Mouse (Mus musculus): ENCODE data around the gene Frrs1l. TPM values are rescaled to one million over a fixed set of nuclear protein-coding genes. Genes with fewer than 3 reads are reported as not detected.

The Frrs1l gene
- polyA plus RNA-seq, 1 experiment from 2014 or later, result 0.92 TPM

GRCm38 (mm10) chr4:56935327-56935726 lies 54.9 kb downstream of the Frrs1l start:
- Histone ChIP-seq H3K9me3 (no peaks in the 10 kb centered on the region), H3K4me2 (replicated peaks) (no peak overlapping the region), H3K36me3 (peaks cover 3% of the 10 kb centered on the region; the same call in 1 of the 2 replicates), H3K27me3 (replicated peaks) (no peaks in the 10 kb centered on the region), H3K9ac (no peak overlapping the region), H3K27ac (no peak overlapping the region), H3K4me3 (replicated peaks) (no peak overlapping the region), H3K4me1 (replicated peaks) (peaks cover 6% of the 10 kb centered on the region; the same call in 1 of the 2 replicates)
- WGBS, result 86% methylated on average over 1 of the region's 1 CpGs
- no peak for ATAC-seq

- Histone ChIP-seq H3K4me1 (replicated peaks) (peaks cover 6% of the 10 kb centered on the region; the same call in 1 of the 2 replicates), H3K4me2 (replicated peaks) (no peak overlapping the region), H3K27ac (no peak overlapping the region), H3K9ac (no peak overlapping the region), H3K9me3 (no peaks in the 10 kb centered on the region), H3K27me3 (replicated peaks) (no peaks in the 10 kb centered on the region), H3K36me3 (peaks cover 7% of the 10 kb centered on the region), H3K4me3 (replicated peaks) (no peak overlapping the region)
- 94% methylated on average over 4 of the region's 4 CpGs for WGBS
- ATAC-seq, result no peak
Observed at GRCm38 (mm10) chr4:56933154-56933553, 57.0 kb downstream of the Frrs1l start.

- Histone ChIP-seq H3K27ac (no peak overlapping the region), H3K4me3 (replicated peaks) (no peak overlapping the region), H3K4me2 (replicated peaks) (no peak overlapping the region), H3K27me3 (replicated peaks) (no peaks in the 10 kb centered on the region), H3K4me1 (replicated peaks) (0 out of 2 replicates have a peak, but pooled peaks cover under 1% of the 10 kb centered on the region), H3K36me3 (peaks cover 7% of the 10 kb centered on the region), H3K9me3 (no peaks in the 10 kb centered on the region), H3K9ac (no peak overlapping the region)
- 76% methylated on average over 7 of the region's 7 CpGs for WGBS
- no peak for ATAC-seq
Observed at GRCm38 (mm10) chr4:56932096-56932495, 58.1 kb downstream of the Frrs1l start.

- peaks cover 11% of the 10 kb centered on the region for H3K36me3 ChIP-seq
- 73% methylated on average over 4 of the region's 4 CpGs for WGBS
Observed at GRCm38 (mm10) chr4:56930312-56930711, 59.9 kb downstream of the Frrs1l start.

GRCm38 (mm10) chr4:56926971-56927370 lies 63.2 kb downstream of the Frrs1l start:
- H3K36me3 ChIP-seq, result peaks cover 18% of the 10 kb centered on the region
- no peak for ATAC-seq
- H3K27ac ChIP-seq, result no peak overlapping the region
- no peaks in the 10 kb centered on the region for H3K27me3 ChIP-seq (replicated peaks)
- no peak overlapping the region for H3K4me2 ChIP-seq (replicated peaks)
- 90% methylated on average over 4 of the region's 4 CpGs for WGBS
- no peaks in the 10 kb centered on the region for H3K4me1 ChIP-seq (replicated peaks)
- H3K9me3 ChIP-seq, result no peaks in the 10 kb centered on the region
- H3K9ac ChIP-seq, result no peak overlapping the region
- no peak overlapping the region for H3K4me3 ChIP-seq (replicated peaks)

More at GRCm38 (mm10) chr4:56930312-56930711, 59.9 kb downstream of the Frrs1l start:
- Histone ChIP-seq H3K9me3 (no peaks in the 10 kb centered on the region), H3K4me2 (replicated peaks) (no peak overlapping the region), H3K4me1 (replicated peaks) (no peaks in the 10 kb centered on the region), H3K27ac (no peak overlapping the region), H3K27me3 (replicated peaks) (no peaks in the 10 kb centered on the region), H3K9ac (no peak overlapping the region), H3K4me3 (replicated peaks) (no peak overlapping the region)
- no peak for ATAC-seq

- Histone ChIP-seq H3K4me2 (replicated peaks) (no peak overlapping the region), H3K27ac (no peak overlapping the region), H3K4me3 (replicated peaks) (no peak overlapping the region), H3K27me3 (replicated peaks) (no peaks in the 10 kb centered on the region), H3K9ac (no peak overlapping the region), H3K36me3 (peaks cover 11% of the 10 kb centered on the region), H3K4me1 (replicated peaks) (no peaks in the 10 kb centered on the region), H3K9me3 (no peaks in the 10 kb centered on the region)
- ATAC-seq, result no peak
- 95% methylated on average over 11 of the region's 11 CpGs for WGBS
Observed at GRCm38 (mm10) chr4:56922229-56922628, 68.0 kb downstream of the Frrs1l start.

GRCm38 (mm10) chr4:56915732-56916325 lies 74.4 kb downstream of the Frrs1l start:
- Histone ChIP-seq H3K36me3 (peaks cover 20% of the 10 kb centered on the region), H3K4me3 (replicated peaks) (no peak overlapping the region), H3K4me1 (replicated peaks) (no peaks in the 10 kb centered on the region), H3K9me3 (no peaks in the 10 kb centered on the region), H3K27me3 (replicated peaks) (no peaks in the 10 kb centered on the region), H3K27ac (no peak overlapping the region; the same call in 1 of the 2 replicates), H3K4me2 (replicated peaks) (no peak overlapping the region), H3K9ac (no peak overlapping the region)
- no peak for ATAC-seq
- 77% methylated on average over 15 of the region's 15 CpGs for WGBS

GRCm38 (mm10) chr4:56914761-56915160 lies 75.4 kb downstream of the Frrs1l start:
- Histone ChIP-seq H3K4me1 (replicated peaks) (no peaks in the 10 kb centered on the region), H3K27ac (no peak overlapping the region), H3K27me3 (replicated peaks) (no peaks in the 10 kb centered on the region), H3K4me2 (replicated peaks) (no peak overlapping the region), H3K9me3 (no peaks in the 10 kb centered on the region), H3K9ac (no peak overlapping the region), H3K36me3 (peaks cover 24% of the 10 kb centered on the region), H3K4me3 (replicated peaks) (no peak overlapping the region)
- 89% methylated on average over 1 of the region's 1 CpGs for WGBS
- ATAC-seq, result no peak

- Histone ChIP-seq H3K27me3 (replicated peaks) (no peaks in the 10 kb centered on the region), H3K9ac (no peak overlapping the region), H3K36me3 (peaks cover 27% of the 10 kb centered on the region), H3K4me3 (replicated peaks) (no peak overlapping the region), H3K4me1 (replicated peaks) (no peaks in the 10 kb centered on the region), H3K4me2 (replicated peaks) (no peak overlapping the region), H3K9me3 (no peaks in the 10 kb centered on the region), H3K27ac (no peak overlapping the region)
- ATAC-seq, result no peak
- 89% methylated on average over 6 of the region's 6 CpGs for WGBS
Observed at GRCm38 (mm10) chr4:56914338-56914737, 75.9 kb downstream of the Frrs1l start.

GRCm38 (mm10) chr4:56912382-56913001 lies 77.7 kb downstream of the Frrs1l start:
- Histone ChIP-seq H3K36me3 (peaks cover 28% of the 10 kb centered on the region), H3K27ac (no peak overlapping the region)
- no peak for ATAC-seq

GRCm38 (mm10) chr4:56909568-56909967 lies 80.6 kb downstream of the Frrs1l start:
- WGBS, result 78% methylated on average over 3 of the region's 3 CpGs
- H3K27me3 ChIP-seq (replicated peaks), result no peaks in the 10 kb centered on the region
- H3K27ac ChIP-seq, result no peak overlapping the region
- H3K36me3 ChIP-seq, result peaks cover 22% of the 10 kb centered on the region
- H3K4me1 ChIP-seq (replicated peaks), result no peaks in the 10 kb centered on the region
- H3K9me3 ChIP-seq, result no peaks in the 10 kb centered on the region
- no peak overlapping the region for H3K4me2 ChIP-seq (replicated peaks)
- no peak overlapping the region for H3K4me3 ChIP-seq (replicated peaks)
- no peak for ATAC-seq
- no peak overlapping the region for H3K9ac ChIP-seq

More at GRCm38 (mm10) chr4:56912382-56913001, 77.7 kb downstream of the Frrs1l start:
- Histone ChIP-seq H3K4me2 (replicated peaks) (no peak overlapping the region), H3K9me3 (no peaks in the 10 kb centered on the region), H3K4me3 (replicated peaks) (no peak overlapping the region), H3K27me3 (replicated peaks) (no peaks in the 10 kb centered on the region), H3K9ac (no peak overlapping the region), H3K4me1 (replicated peaks) (no peaks in the 10 kb centered on the region)
- WGBS, result 90% methylated on average over 7 of the region's 7 CpGs

- peaks cover 22% of the 10 kb centered on the region for H3K36me3 ChIP-seq
- no peak overlapping the region for H3K27ac ChIP-seq
- WGBS, result 85% methylated on average over 5 of the region's 5 CpGs
- no peaks in the 10 kb centered on the region for H3K27me3 ChIP-seq (replicated peaks)
- ATAC-seq, result no peak
- H3K4me1 ChIP-seq (replicated peaks), result no peaks in the 10 kb centered on the region
- H3K4me3 ChIP-seq (replicated peaks), result no peak overlapping the region
- H3K9ac ChIP-seq, result no peak overlapping the region
- H3K9me3 ChIP-seq, result no peaks in the 10 kb centered on the region
- H3K4me2 ChIP-seq (replicated peaks), result no peak overlapping the region
Observed at GRCm38 (mm10) chr4:56907671-56908070, 82.5 kb downstream of the Frrs1l start.
